Mouse (Mus musculus) lung, postnatal 10 days (tissue): ENCODE results near the gene 3110001I22Rik.

ENCODE experiments used
- DNase-seq: peaks from one replicate; pipeline ENCODE4 v3.0.0; 2021

3110001I22Rik gene

DNA sequence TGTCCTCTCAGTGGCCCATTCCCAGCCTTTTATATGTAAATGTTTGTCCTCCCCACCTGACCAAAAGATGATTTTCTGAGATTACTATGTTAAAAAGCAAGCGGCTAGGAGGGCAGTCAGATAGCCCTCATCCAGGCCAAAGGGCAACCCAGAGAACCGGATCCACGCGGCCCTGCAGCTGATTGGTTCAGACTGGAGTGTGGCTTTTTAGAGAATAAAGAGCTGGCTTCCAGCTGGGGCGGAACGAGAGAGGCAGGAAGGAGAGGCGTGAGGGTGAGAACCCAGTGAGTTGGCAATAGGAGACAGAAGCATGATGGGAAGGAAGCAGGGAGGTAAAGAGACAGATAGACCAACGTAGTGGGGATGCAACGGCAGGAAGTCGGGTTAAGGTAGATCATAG is 51.2 kb downstream of the 3110001I22Rik start:
- peak; percentile 15 for DNase-seq

DNA sequence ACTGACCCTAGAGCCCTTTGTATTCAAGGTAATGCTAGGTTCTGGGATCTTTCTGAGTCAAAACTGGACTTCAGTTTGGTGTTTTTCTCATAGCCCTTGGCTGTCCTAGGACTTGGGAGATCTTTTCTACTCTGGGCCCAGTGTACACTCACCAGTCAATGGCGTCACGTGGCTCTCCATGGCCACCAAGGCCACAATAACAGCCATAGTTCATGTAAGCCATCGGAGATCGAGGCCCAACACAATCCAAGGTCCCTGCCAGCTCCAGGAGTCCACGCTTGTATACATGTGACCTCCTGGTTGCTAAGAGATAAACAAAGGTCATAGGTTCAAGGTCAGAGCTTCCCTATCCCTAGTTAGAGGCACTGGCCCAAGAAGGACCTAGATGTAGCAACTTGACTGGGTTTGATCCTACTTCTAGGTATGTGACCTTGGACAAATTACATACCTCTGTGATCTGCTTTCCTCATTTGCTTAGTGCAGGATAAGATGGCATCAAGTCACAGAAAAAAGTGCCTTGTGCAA is 56.1 kb downstream of the 3110001I22Rik start:
- no peak for DNase-seq
